Mouse (Mus musculus): Measurements from ENCODE around the gene Ttc9c. TPM values are rescaled to one million over a fixed set of nuclear protein-coding genes. Genes with fewer than 3 reads are reported as not detected.
"Not testable (repeated sequence)": the region's sequence is repeated elsewhere in the genome, so short reads cannot be mapped to it uniquely, and the experiment has no call there.

The Ttc9c gene
- total RNA-seq (2022), result 10 to 100 TPM; 11.4 to 12.7 (median 11.9) TPM

GRCm38 (mm10) chr19:8818801-8819595 lies at the start of gene Ttc9c:
Ttc9c (minus strand) TSS chr19:8819333.
- DNase-seq (ENCODE audit: low spot score in 2 of 2), result peak; percentile 95

DNA sequence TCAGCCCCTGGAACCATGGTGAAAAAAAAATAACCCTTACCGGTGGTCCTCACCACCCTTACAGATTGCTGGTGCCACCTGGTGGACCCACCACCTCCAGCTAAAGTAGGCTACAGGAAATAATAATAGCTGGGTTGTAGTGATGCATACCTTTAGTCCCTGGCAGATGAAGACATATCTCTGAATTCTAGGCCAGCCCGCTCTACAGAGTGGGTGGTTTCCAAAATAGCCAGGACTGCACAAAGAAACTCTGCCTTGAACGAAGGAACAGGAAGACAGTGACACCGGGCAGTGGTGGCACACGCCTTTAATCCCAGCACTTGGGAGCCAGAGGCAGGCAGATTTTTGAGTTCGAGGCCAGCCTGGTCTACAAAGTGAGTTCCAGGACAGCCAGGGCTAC lies 45.1 kb upstream of the Ttc9c start:
- DNase-seq (ENCODE audit: low spot score in 2 of 2), result no peak

DNA sequence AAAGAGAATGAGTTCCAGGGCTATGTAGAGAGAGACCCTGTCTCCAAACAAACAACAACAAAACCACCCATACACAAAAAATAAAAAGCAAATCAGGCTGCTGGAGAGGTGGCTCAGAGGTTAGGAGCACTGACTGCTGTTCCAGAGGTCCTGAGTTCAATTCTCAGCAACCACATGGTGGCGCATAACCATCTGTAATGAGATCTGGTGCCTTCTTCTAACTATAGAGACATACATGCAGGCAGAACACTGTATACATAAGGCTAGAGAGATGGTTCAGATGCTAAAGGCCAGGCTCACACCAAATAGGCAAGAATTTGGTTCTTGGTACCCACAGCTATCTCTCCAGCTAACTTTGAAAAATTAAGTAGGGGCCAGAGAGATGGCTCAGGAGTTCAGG lies 39.9 kb upstream of the Ttc9c start:
- no peak for DNase-seq (ENCODE audit: low spot score in 2 of 2)

- DNase-seq (ENCODE audit: low spot score in 2 of 2), result no peak
Measured at GRCm38 (mm10) chr19:8857689-8858088, 38.6 kb upstream of the Ttc9c start.

- no peak for DNase-seq (ENCODE audit: low spot score in 2 of 2)
Measured at GRCm38 (mm10) chr19:8853117-8853516, 34.0 kb upstream of the Ttc9c start.

DNA sequence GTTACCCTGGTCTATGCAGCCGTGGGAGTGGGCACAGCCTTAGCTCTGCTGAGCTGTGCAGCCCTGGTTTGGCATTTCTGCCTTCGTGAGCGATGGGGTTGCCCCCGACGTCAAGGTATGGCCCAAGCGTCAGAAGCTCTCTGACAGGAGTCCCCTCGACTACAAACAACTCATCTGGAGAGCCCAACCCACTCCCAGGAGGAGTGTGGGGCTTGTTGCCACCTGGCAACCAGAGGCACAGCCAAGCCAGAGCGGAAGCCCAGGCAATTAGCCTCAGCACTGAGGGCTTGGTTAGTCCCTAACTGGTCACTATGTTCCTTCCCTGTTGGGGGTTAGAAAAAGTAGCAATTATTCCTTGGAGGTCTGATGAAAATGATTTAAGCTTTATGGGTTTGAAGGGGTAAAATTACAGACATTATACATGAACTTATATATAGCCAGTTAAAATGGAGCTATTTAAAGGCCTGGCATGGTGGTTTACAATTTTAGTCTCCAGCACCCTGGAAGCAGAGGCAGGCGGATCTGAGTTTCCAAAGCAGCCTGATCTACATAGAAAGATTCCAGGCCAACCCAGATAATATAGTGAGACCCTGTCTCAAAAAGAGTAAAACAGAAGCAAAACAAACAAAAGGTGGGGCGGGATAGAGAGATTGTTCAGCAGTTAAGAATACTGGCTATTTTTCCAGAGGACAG lies 33.2 kb upstream of the Ttc9c start:
- DNase-seq (ENCODE audit: low spot score in 2 of 2), result peak; percentile 67 to 68

DNA sequence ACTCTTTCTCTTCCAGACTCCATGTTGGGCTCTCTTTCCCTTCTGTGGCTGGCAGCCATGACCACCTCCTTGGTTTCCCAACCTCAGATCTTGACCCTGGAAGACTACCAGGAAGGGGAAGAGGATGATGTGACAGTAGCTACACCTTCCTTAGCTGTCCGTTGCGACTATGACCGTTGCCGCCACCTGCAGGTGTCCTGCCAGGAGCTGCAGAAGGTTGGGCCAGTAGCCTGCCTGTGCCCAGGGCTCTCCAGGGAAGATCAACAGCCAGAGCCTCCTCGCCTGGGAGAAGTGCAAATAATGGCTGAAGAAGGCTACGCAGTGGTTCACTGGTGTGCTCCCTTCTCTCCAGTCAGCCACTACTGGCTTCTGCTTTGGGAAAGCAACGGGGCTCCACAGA lies 32.5 kb upstream of the Ttc9c start:
- no peak for DNase-seq (ENCODE audit: low spot score in 2 of 2)

DNA sequence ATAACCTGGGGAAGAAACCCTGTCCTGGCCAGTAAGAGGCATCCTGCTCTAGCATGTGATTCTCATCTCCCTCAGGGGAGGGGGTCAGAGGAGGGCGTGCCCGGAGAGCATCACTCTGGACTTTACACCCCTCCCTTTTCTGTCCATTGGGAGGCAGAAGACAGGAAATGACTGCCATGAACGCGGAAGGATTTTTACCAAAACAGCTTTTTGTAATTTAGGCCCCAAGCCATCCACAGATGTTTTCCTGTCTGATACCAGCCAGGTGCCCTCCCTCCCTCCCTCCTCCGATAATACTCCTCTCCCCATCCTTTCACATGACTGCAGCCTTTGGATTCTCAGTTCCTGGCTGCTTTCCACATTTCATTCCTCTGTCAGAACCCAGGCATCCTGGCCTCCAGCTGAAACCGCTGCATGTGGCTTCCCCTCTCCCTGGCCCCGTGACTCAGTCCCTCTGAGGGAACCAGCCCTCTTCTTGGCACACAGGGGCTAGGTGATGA lies 31.3 kb upstream of the Ttc9c start, which contains the start of gene Lrrn4cl:
TSS of gene Lrrn4cl (plus strand) at position 367 of the 500 bp plus-strand sequence.
- peak; percentile 58 to 73 for DNase-seq (ENCODE audit: low spot score in 2 of 2)

- no peak for DNase-seq (ENCODE audit: low spot score in 2 of 2)
Measured at GRCm38 (mm10) chr19:8848356-8848755, 29.2 kb upstream of the Ttc9c start.

DNA sequence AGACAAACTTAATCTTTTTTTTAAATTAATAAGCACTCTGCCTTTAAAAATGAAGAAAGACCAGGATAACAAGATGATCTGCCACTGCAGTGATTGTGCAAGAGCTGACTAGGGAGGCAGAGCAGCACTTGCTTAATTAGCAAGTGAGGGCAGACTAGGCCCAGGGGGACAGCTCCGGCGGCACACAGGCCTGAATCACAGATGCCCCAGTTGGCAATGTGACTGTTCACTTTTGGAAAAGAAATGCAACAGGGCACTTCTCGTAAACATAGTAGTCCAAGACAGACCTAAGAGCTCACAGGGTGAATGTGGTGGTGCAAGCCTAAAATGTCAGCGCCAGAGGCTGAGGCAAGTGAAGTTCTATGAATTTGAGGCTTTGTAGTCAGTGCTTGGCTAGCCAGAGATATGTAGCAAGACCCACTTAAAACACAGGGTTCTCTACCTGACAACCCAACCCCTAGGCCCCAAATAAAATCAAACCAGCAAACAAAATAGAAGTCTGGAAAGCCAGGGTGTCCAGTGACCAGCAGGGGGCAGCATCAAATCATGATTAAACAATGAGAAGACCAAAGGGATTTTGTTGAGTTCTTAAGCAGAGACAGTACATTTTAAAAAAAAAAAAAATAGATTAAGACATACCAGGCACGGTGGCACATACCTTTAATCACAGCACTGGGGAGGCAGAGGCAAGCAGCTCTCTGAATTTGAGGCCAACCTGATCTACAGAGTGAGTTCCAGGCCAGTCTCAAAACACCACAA lies 25.4 kb upstream of the Ttc9c start:
- DNase-seq (ENCODE audit: low spot score in 2 of 2), result peak; percentile 59 to 61

DNA sequence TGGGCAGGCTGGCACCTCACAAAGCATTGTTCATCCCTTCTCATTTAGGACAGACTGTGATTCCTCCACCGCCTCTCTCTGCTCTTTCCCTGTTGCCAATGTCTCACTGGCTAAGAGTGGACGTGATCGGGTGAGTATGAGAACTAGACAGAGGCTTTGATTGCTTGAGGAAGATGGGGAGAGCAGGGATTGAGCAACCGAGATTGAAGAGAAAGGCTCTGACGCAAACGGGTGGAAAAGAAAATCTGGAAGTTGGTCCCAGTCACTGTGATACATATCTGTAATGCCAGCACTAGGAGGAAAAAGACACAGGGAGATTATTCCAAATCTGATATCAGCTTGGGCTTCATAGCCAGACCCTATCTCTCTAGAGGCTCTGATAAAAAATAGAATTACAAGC lies 23.8 kb upstream of the Ttc9c start:
- no peak for DNase-seq (ENCODE audit: low spot score in 2 of 2)

- no peak for DNase-seq (ENCODE audit: low spot score in 2 of 2)
Measured at GRCm38 (mm10) chr19:8841012-8841411, 21.9 kb upstream of the Ttc9c start.

- DNase-seq (ENCODE audit: low spot score in 2 of 2), result peak in 1 of 2 experiments; percentile 48
Measured at GRCm38 (mm10) chr19:8839908-8840791, 21.0 kb upstream of the Ttc9c start.

GRCm38 (mm10) chr19:8839103-8839907 lies 20.2 kb upstream of the Ttc9c start, which contains the start of gene Gng3:
Gng3 (minus strand) TSS chr19:8839194.
- DNase-seq (ENCODE audit: low spot score in 2 of 2), result no peak

- no peak for DNase-seq (ENCODE audit: low spot score in 2 of 2)
Measured at GRCm38 (mm10) chr19:8838041-8838730, 19.1 kb upstream of the Ttc9c start.

- DNase-seq (ENCODE audit: low spot score in 2 of 2), result peak; percentile 71 to 74
Measured at GRCm38 (mm10) chr19:8837251-8837791, 18.2 kb upstream of the Ttc9c start, which contains the start of gene Bscl2. Bscl2 (plus strand) TSS chr19:8837467.

GRCm38 (mm10) chr19:8836327-8836726 lies 17.2 kb upstream of the Ttc9c start:
- not testable (repeated sequence) for DNase-seq (ENCODE audit: low spot score in 2 of 2)

GRCm38 (mm10) chr19:8832971-8833370 lies 13.8 kb upstream of the Ttc9c start:
- no peak for DNase-seq (ENCODE audit: low spot score in 2 of 2)

- DNase-seq (ENCODE audit: low spot score in 2 of 2), result no peak
Measured at GRCm38 (mm10) chr19:8831262-8831661, 12.1 kb upstream of the Ttc9c start.
